8 mouse cellular contexts compared by ENCODE assay signal in the genomic region with DNA sequence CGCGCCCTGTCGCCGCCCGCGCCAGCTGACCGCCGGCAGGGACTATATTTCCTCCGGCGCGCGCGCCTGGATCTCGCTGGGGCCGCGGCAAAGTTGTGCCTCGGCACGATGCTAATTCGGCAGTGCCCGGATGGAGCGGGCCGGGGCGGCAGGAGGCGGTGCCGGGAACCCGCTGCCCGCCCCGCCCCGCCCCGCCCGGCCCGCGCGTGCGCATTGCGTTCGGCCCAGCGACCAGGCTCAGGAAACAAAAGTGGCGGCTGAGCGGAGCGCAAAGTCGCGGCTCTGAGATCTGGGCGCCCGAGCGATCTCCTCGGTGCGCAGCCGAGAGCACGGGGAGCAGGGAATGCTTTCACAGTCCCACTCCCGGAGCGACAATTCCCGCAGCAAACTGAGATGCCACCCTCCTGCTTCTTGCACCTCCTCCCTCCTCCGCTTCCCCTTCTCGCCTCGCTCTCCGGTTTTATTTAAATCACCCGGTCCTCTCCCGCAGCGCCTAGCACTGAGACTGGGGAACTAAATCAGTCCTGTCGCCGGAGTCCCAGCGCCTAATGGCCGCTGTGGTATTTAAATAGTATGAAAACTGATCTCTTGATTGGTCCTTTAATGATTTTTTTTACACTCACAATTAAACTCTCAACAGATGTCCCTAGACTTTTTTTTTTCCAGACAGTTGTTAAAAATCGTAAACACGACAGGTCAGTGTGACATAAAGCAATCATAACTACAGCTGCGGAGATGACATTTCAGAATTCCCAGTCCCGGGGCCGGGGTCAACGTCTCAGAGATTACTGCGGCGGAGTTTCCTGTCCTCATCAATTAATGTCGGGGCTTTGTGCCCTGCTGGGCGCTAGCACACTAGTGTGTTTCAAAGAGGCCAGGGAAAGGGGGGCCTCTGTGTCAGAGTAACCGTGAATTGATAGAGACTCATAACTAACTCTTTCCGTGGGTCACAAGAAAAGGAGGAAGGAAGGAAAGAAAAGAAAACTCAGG. TPM values are rescaled to one million over a fixed set of nuclear protein-coding genes. Genes with fewer than 3 reads are reported as not detected.
DNase-seq lines count a peak whose midpoint lies in the region; ATAC-seq and TF ChIP-seq lines count a peak whose summit lies in the region.

Phf21b (minus strand) TSS at position 44 of the 990 bp plus-strand sequence.

- H3K4me3 ChIP-seq in hindbrain, embryonic 14.5 days (replicated peaks; ENCODE audit: low read length): peak within 1 kb of the TSS; percentile 76
- H3K4me3 ChIP-seq in left cerebral cortex, adult 2 months: peak within 1 kb of the TSS; percentile 74

- H3K4me1 ChIP-seq in hindbrain, embryonic 14.5 days (replicated peaks; ENCODE audit: control insufficient read depth, insufficient read depth, low read length): peaks cover 27% of the 10 kb centered on the region

- H3K27me3 ChIP-seq in hindbrain, embryonic 14.5 days (ENCODE audit: control insufficient read depth, insufficient read depth, low read length): no peaks in the 10 kb centered on the region

- H3K9me3 ChIP-seq in hindbrain, embryonic 14.5 days (ENCODE audit: control insufficient read depth, low read length): no peaks in the 10 kb centered on the region

- H3K9ac ChIP-seq in hindbrain, embryonic 14.5 days: peak within 1 kb of the TSS; percentile 88

- H3K27ac ChIP-seq in hindbrain, embryonic 14.5 days: peak within 1 kb of the TSS; percentile 96
- peak within 1 kb of the TSS; percentile 95 for H3K27ac ChIP-seq in left cerebral cortex, adult 2 months

- under 1% methylated on average over 75 of the region's 76 CpGs for WGBS in hindbrain, embryonic 14.5 days

- no peak for TF ChIP-seq CTCF in left cerebral cortex, adult 2 months (IDR thresholded peaks at IDR 0.05)

- no peaks in the 10 kb centered on the region for H3K36me3 ChIP-seq in hindbrain, embryonic 14.5 days (replicated peaks; ENCODE audit: control insufficient read depth, insufficient read depth)

- ATAC-seq in hindbrain, embryonic 14.5 days (ENCODE audit: low FRiP score): peak; percentile 67
- peak; percentile 76 for ATAC-seq in megakaryocyte, adult 5-6 weeks (ENCODE audit: poor library complexity, severe bottlenecking)

- peak within 1 kb of the TSS; percentile 96 for H3K4me2 ChIP-seq in hindbrain, embryonic 14.5 days (replicated peaks)

- DNase-seq in R1 (ENCODE audit: low read depth, low spot score): peak; percentile 84
- peak; percentile 89 for DNase-seq in cerebellum, adult 9-11 months
- DNase-seq in frontal cortex, postnatal 36 days (ENCODE audit: low spot score in 2 of 2): peak; percentile 86 to 87
- DNase-seq in hindbrain, embryonic 14.5 days (ENCODE audit: low spot score): peak; percentile 91
- DNase-seq in left cerebral cortex, adult 2 months (ENCODE audit: extremely low spot score in 1 of 2, low spot score in 2 of 2): peak; percentile 88
- peak; percentile 87 to 88 for DNase-seq in right cerebral cortex, adult 2 months (ENCODE audit: low spot score in 2 of 2)
- DNase-seq in urinary bladder, postnatal 10 days (ENCODE audit: low spot score): peak; percentile 51

- intact Hi-C loops in left cerebral cortex, adult 2 months (cut with DNase I): loop anchor here (1.0 to 10.0 kb wide), 2 partner anchors 67 to 138 kb away; partner anchors contain the start of gene Nup50

RNA-seq across cellular contexts. Expression of gene Phf21b, which starts in this region (rescaled TPM):
- 5.8 and 8.8 TPM in 2 replicates for polyA plus RNA-seq in hindbrain, embryonic 14.5 days (2014; fragmentation: Nextera tagmentation; extraction: Ambion mirVana)
- 10 to 100 TPM; 18.8 to 31.9 TPM for total RNA-seq in left cerebral cortex, adult 2 months (2021)
- total RNA-seq in megakaryocyte, adult 5-6 weeks (2015): 0.09 and 0.14 TPM in 2 replicates
- total RNA-seq in megakaryocyte, adult 5-6 weeks (2017): 0.22 and 0.69 TPM in 2 replicates

Comparison
In these comparisons a context has a peak if more than half of its experiments do, and no peak if none do; other contexts are left out.
1. Peak in every context shown above with its lines: DNase-seq, ATAC-seq, H3K4me3 ChIP-seq and H3K27ac ChIP-seq.
2. RNA of gene Phf21b (total RNA-seq): 18.8 to 31.9 TPM in left cerebral cortex, adult 2 months; 0.09 to 0.69 TPM in megakaryocyte, adult 5-6 weeks; every median in the first group is over 10 times any median in the second.
3. Peak in ATAC-seq in megakaryocyte, adult 5-6 weeks; RNA of the gene not detected or under 1 TPM.